8 mouse cellular contexts compared by ENCODE assay signal in the genomic region with DNA sequence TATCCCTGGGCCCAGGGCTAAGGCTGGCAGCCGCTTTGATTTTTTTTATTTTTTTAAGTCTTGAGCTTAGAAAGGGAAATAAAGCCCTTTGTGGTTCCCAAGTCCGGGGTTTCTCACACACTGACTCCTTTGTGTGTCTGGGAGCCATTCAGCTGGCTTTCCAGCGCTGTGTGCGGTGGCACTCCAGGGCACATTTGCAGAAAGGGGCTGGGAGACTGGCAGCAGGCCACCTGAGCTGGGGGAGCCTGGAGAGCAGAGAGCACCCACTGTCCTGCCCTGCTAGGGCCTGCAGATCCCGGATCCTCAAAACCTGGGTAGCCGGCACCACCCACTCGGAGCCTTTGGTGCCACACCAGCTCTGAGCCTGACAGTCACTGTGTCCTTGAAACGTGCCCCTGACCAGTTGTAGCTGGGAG. TPM values are rescaled to one million over a fixed set of nuclear protein-coding genes. Genes with fewer than 3 reads are reported as not detected.
DNase-seq lines count a peak whose midpoint lies in the region; ATAC-seq lines count a peak whose summit lies in the region.

No protein-coding gene starts in this region.

- ATAC-seq in heart, embryonic 14.5 days (ENCODE audit: insufficient number of reproducible peaks, insufficient read depth, low FRiP score, low read depth) = no peak
- ATAC-seq in midbrain, embryonic 16.5 days = peak; percentile 59
- no peak for ATAC-seq in megakaryocyte progenitor cell, adult 5-6 weeks (replicated peaks; ENCODE audit: poor library complexity)

- 49% methylated on average over 8 of the region's 8 CpGs for WGBS in heart, embryonic 14.5 days
- WGBS in midbrain, embryonic 16.5 days = 30% methylated on average over 8 of the region's 8 CpGs

- no peaks in the 10 kb centered on the region for H3K9me3 ChIP-seq in heart, embryonic 14.5 days (ENCODE audit: control insufficient read depth, low read length)
- no peaks in the 10 kb centered on the region for H3K9me3 ChIP-seq in midbrain, embryonic 16.5 days (replicated peaks; ENCODE audit: control insufficient read depth, low read length, poor library complexity, severe bottlenecking)

- intact Hi-C loops in heart, postnatal 14 days (cut with DNase I) = loop anchor here (5.0 kb wide), 1 partner anchor 36 kb away; no protein-coding TSS in a partner anchor

- peaks cover 86 to 93% of the 10 kb centered on the region in 2 experiments for H3K4me1 ChIP-seq in heart, embryonic 14.5 days (ENCODE audit: control insufficient read depth in 2 of 2, insufficient read depth in 2 of 2, low read length in 2 of 2)
- H3K4me1 ChIP-seq in midbrain, embryonic 16.5 days (ENCODE audit: control insufficient read depth, insufficient read depth, low read length) = peaks cover 70% of the 10 kb centered on the region

- peak overlapping the region; percentile 82 to 84 for H3K27ac ChIP-seq in heart, embryonic 14.5 days (replicated peaks in 1 of 2; ENCODE audit: control insufficient read depth in 1 of 2, insufficient read depth in 1 of 2, low read depth in 2 of 2, low read length in 2 of 2)
- H3K27ac ChIP-seq in midbrain, embryonic 16.5 days (ENCODE audit: low read length) = peak overlapping the region; percentile 83

- peak overlapping the region; percentile 54 for H3K9ac ChIP-seq in heart, embryonic 14.5 days (ENCODE audit: low read length)
- H3K9ac ChIP-seq in midbrain, embryonic 16.5 days (ENCODE audit: low read depth, low read length) = peak overlapping the region; percentile 44

- peak; percentile 94 for DNase-seq in heart, adult 11 months
- DNase-seq in heart, postnatal 14 days = no peak
- peak; percentile 48 to 57 for DNase-seq in adrenal gland, postnatal 36 days
- peak; percentile 57 for DNase-seq in kidney, postnatal 10 days
- DNase-seq in thymus, postnatal 25 days = no peak

- H3K4me2 ChIP-seq in heart, embryonic 14.5 days (ENCODE audit: low read length) = peak overlapping the region; percentile 32; the same call in 1 of the 2 replicates
- peak overlapping the region; percentile 17; the same call in 1 of the 2 replicates for H3K4me2 ChIP-seq in midbrain, embryonic 16.5 days (ENCODE audit: low read length)

- no peak overlapping the region for H3K4me3 ChIP-seq in heart, embryonic 14.5 days (ENCODE audit: control insufficient read depth in 1 of 2, insufficient read depth in 1 of 2, low read depth in 1 of 2, low read length in 2 of 2)
- no peak overlapping the region; the same call in 1 of the 2 replicates for H3K4me3 ChIP-seq in midbrain, embryonic 16.5 days (ENCODE audit: low read depth, low read length)

- 0 out of 2 replicates have a peak, but pooled peaks cover 1% of the 10 kb centered on the region for H3K36me3 ChIP-seq in heart, embryonic 14.5 days (ENCODE audit: control insufficient read depth, insufficient read depth, low read length)
- no peaks in the 10 kb centered on the region for H3K36me3 ChIP-seq in midbrain, embryonic 16.5 days (ENCODE audit: control insufficient read depth, insufficient read depth, low read length)

- no peaks in the 10 kb centered on the region for H3K27me3 ChIP-seq in heart, embryonic 14.5 days (ENCODE audit: control insufficient read depth, insufficient read depth, low read length)
- no peaks in the 10 kb centered on the region for H3K27me3 ChIP-seq in midbrain, embryonic 16.5 days (ENCODE audit: control insufficient read depth, insufficient read depth, low read depth, low read length)

RNA-seq across cellular contexts. Expression of a gene that starts 28.8 kb away (rescaled TPM):
- total RNA-seq in heart, postnatal 14 days (2021) = 10 to 100 TPM; 32.4 to 35.0 TPM
- 10 to 100 TPM; 13.9 to 18.7 TPM for total RNA-seq in adrenal gland, postnatal 36 days (2021)
- polyA plus RNA-seq in heart, embryonic 14.5 days (2014; fragmentation: Nextera tagmentation; extraction: Ambion mirVana) = 9.7 and 10.9 TPM in 2 replicates
- polyA plus RNA-seq in midbrain, embryonic 16.5 days (2015; fragmentation: Nextera tagmentation; extraction: Ambion mirVana) = 36.0 and 36.7 TPM in 2 replicates
- total RNA-seq in megakaryocyte progenitor cell, adult 5-6 weeks (2015) = 7.1 and 7.4 TPM in 2 replicates
- 19.7 and 20.5 TPM in 2 replicates for total RNA-seq in megakaryocyte progenitor cell, adult 5-6 weeks (2017)

RNA-seq across cellular contexts. Expression of a gene that starts 52.7 kb away (rescaled TPM):
- total RNA-seq in heart, postnatal 14 days (2021) = 10 to 100 TPM in 1 of 2 experiments, 1 to 10 TPM in 1; 10.0 to 11.5 TPM
- total RNA-seq in adrenal gland, postnatal 36 days (2021) = 1 to 10 TPM; 5.1 to 6.3 TPM
- 2.8 and 3.1 TPM in 2 replicates for polyA plus RNA-seq in heart, embryonic 14.5 days (2014; fragmentation: Nextera tagmentation; extraction: Ambion mirVana)
- polyA plus RNA-seq in midbrain, embryonic 16.5 days (2015; fragmentation: Nextera tagmentation; extraction: Ambion mirVana) = 1.1 and 1.3 TPM in 2 replicates
- total RNA-seq in megakaryocyte progenitor cell, adult 5-6 weeks (2015) = 8.4 and 10.7 TPM in 2 replicates
- 4.4 and 6.6 TPM in 2 replicates for total RNA-seq in megakaryocyte progenitor cell, adult 5-6 weeks (2017)

Comparison
In these comparisons a context has a peak if more than half of its experiments do, and no peak if none do; other contexts are left out.
1. DNase-seq: peak in heart, adult 11 months (single experiment), adrenal gland, postnatal 36 days (2 of 2) and kidney, postnatal 10 days (single experiment); none in heart, postnatal 14 days (0 of 2) and thymus, postnatal 25 days (single experiment).